Mouse (Mus musculus) ES-E14 (cell line): ENCODE results near the gene Vmn2r74. TPM values are rescaled to one million over a fixed set of nuclear protein-coding genes. Genes with fewer than 3 reads are reported as not detected.

Experiments
- DNase-seq: peaks from one replicate; pipeline ENCODE4 v3.0.0-alpha.2; 2013; ENCODE audit warnings: low read depth, low spot score
- H3K27ac ChIP-seq: 2 replicates; pipeline ENCODE4 v1.5.1; 2012; ENCODE audit warnings: low read depth, mild to moderate bottlenecking, low read length, moderate library complexity, mixed read lengths; ENCODE audit not compliant: poor library complexity, insufficient read depth, severe bottlenecking
- H3K36me3 ChIP-seq: 2 replicates; pipeline ENCODE4 v1.6.1; 2012; ENCODE audit warnings: mild to moderate bottlenecking, low read length, moderate library complexity, mixed read lengths; ENCODE audit not compliant: control insufficient read depth, poor library complexity, insufficient read depth, severe bottlenecking
- H3K4me1 ChIP-seq, 2 experiments: fragments of 150-350 bp in 1 of 2; sonication (generic) in 1 of 2; 2 replicates each; pipeline ENCODE4 v1.6.1; 2012; ENCODE audit warnings: low read length in 2 of 2, mild to moderate bottlenecking in 1 of 2, mixed read lengths in 1 of 2; ENCODE audit not compliant: control insufficient read depth in 2 of 2, insufficient read depth in 2 of 2, poor library complexity in 1 of 2
- H3K4me3 ChIP-seq, 2 experiments: fragments of 150-350 bp in 1 of 2; sonication (generic) in 1 of 2; 2 replicates each; pipeline ENCODE4 v1.5.1; 2012; ENCODE audit warnings: low read length in 2 of 2, low read depth in 1 of 2, mild to moderate bottlenecking in 1 of 2, mixed read lengths in 1 of 2; ENCODE audit not compliant: insufficient read depth in 1 of 2, poor library complexity in 1 of 2, severe bottlenecking in 1 of 2
- H3K9ac ChIP-seq: 2 replicates; pipeline ENCODE4 v1.6.1; 2012; ENCODE audit warnings: low read depth, mild to moderate bottlenecking, low read length, mixed read lengths; ENCODE audit not compliant: poor library complexity, insufficient read depth, severe bottlenecking
- H3K9me3 ChIP-seq: fragments of 150-350 bp; sonication (generic); 2 replicates; pipeline ENCODE4 v1.6.1; 2012; ENCODE audit warnings: low read depth, mild to moderate bottlenecking, low read length; ENCODE audit not compliant: control insufficient read depth, insufficient read depth
- CHD2 ChIP-seq: IDR thresholded peaks from 2 replicates; pipeline ENCODE4 v1.6.1; 2014; ENCODE audit warnings: mild to moderate bottlenecking, low read depth, low read length, inconsistent platforms
- MAFK ChIP-seq: IDR thresholded peaks from 2 replicates; pipeline ENCODE4 v1.6.1; 2014; ENCODE audit warnings: mild to moderate bottlenecking, low read depth, low read length, inconsistent platforms; ENCODE audit not compliant: insufficient read depth
- ZC3H11A ChIP-seq: IDR thresholded peaks from 2 replicates; pipeline ENCODE4 v1.6.1; 2012; ENCODE audit warnings: low read depth, mild to moderate bottlenecking, inconsistent platforms, low read length, borderline replicate concordance
- ZNF384 ChIP-seq: IDR thresholded peaks from 2 replicates; pipeline ENCODE4 v1.6.1; 2012; ENCODE audit warnings: low read depth, low read length, inconsistent platforms
- in situ Hi-C, 2 experiments: fragments of 600-800 bp; cut with MboI; formaldehyde crosslinking; loops; one replicate each; pipeline ENCODE4 v1.15.1; 2025; ENCODE audit warnings: low sequenced_read_pairs in 2 of 2, inconsistent platforms in 1 of 2; ENCODE audit not compliant: unreplicated experiment in 2 of 2
- total RNA-seq: library from RNA; depleted of rRNA; stranded (reverse); fragments of 300-350 nt; gene quantifications from 2 replicates; pipeline ENCODE4 v1.2.3, GENCODE M21; 2012; rRNA removed

The Vmn2r74 gene
- not detected in 2 replicates for total RNA-seq

DNA sequence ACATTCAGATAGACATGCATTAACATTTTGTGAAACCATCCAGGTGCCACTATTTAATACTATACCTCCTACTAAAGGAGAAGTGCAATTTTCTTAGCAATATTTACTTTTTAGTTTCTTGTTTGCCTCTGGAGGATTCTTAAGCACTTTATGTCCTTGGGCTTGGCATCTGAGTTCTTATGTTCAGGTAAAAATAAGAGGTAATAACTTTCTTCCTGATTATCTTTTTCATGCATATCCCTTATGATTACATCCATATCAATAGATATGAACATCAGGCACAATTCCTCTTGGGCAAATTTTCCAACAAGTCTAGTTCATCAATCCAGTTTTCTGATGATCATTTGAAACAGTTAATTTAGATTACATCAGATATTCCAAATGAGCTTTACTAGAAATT, at the start of gene Vmn2r74:
Gene Vmn2r74 (minus strand): TSS at position 101 of the 400 bp plus-strand sequence.
- in situ Hi-C loops, result loop anchor here in 1 of 2 experiments (25.0 kb wide), 1 partner anchor 726 kb away; the partner anchor contains the start of gene Olfr292
- no peaks in the 10 kb centered on the region for H3K36me3 ChIP-seq
- no peak for DNase-seq
- no peak within 1 kb of the TSS for H3K27ac ChIP-seq
- H3K9me3 ChIP-seq, result no peaks in the 10 kb centered on the region
- H3K4me1 ChIP-seq, result no peaks in the 10 kb centered on the region
- no peak for TF ChIP-seq ZC3H11A
- no peak within 1 kb of the TSS for H3K4me3 ChIP-seq
- H3K9ac ChIP-seq, result no peak within 1 kb of the TSS

DNA sequence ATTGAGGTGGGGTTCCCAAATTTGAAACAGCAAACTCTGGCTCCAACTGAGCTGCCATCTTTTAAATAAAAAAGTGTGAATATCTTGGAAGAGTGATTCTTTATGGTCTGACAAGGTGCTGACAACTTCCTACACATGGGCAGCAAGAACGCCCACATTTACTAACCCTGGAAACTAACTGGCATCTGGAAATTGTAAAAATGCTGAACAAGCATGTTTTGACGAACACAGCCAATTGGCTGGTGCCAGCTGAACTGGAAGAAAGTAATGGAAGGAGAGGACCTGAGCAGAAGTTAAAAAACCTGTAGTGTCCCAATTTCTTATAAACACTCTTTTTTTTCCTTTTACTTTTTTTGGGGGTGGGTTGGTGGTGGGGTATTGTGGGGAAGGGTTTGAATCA, 46.1 kb upstream of the Vmn2r74 start:
- in situ Hi-C loops, result no loop called here
- Histone ChIP-seq H3K27ac (no peak overlapping the region), H3K9ac (no peak overlapping the region), H3K9me3 (peaks cover 2% of the 10 kb centered on the region; the same call in 1 of the 2 replicates), H3K4me1 (no peaks in the 10 kb centered on the region), H3K4me3 (no peak overlapping the region), H3K36me3 (no peaks in the 10 kb centered on the region)
- TF ChIP-seq ZNF384, result no peak
- TF ChIP-seq MAFK, result peak; percentile 85
- TF ChIP-seq CHD2, result no peak
- no peak for DNase-seq

Other genes starting within 250 kb of the Vmn2r74 start
- not detected in 2 replicates for gene Vmn2r72, start 206.5 kb downstream of the Vmn2r74 start, total RNA-seq
- gene Vmn2r73, start 85.4 kb downstream of the Vmn2r74 start, total RNA-seq, result not detected in 2 replicates
- not detected in 2 replicates for gene Vmn2r75, start 210.1 kb upstream of the Vmn2r74 start, total RNA-seq